Mouse (Mus musculus) CH12.LX (cell line): ENCODE data around the gene Mef2a. TPM values are rescaled to one million over a fixed set of nuclear protein-coding genes. Genes with fewer than 3 reads are reported as not detected.

Experiments used
- DNase-seq: peaks from one replicate; pipeline ENCODE4 v3.0.0-alpha.2; 2013; ENCODE audit errors: extremely low read depth
- H3K27ac ChIP-seq: 2 replicates; pipeline ENCODE4 v1.5.1; 2012; ENCODE audit warnings: low read depth, mild to moderate bottlenecking, control low read depth, moderate library complexity; ENCODE audit not compliant: insufficient read depth
- H3K27me3 ChIP-seq: replicated peaks from 2 replicates; pipeline ENCODE3; 2012; ENCODE audit warnings: inconsistent platforms
- H3K36me3 ChIP-seq, 2 experiments: replicated peaks in 1 of 2; 2 replicates each; pipeline versions ENCODE3 to v1.6.1; 2012; ENCODE audit warnings: inconsistent platforms in 1 of 2, low read length in 1 of 2, mild to moderate bottlenecking in 1 of 2, mixed read lengths in 1 of 2, moderate library complexity in 1 of 2; ENCODE audit not compliant: control insufficient read depth in 1 of 2, insufficient read depth in 1 of 2
- H3K4me1 ChIP-seq, 2 experiments: 2 replicates each; pipeline ENCODE4 v1.6.1; 2012; ENCODE audit warnings: inconsistent platforms in 1 of 2, moderate library complexity in 1 of 2; ENCODE audit not compliant: insufficient read depth in 2 of 2, control insufficient read depth in 1 of 2
- H3K4me2 ChIP-seq: 2 replicates; pipeline ENCODE4 v1.6.1; 2012; ENCODE audit warnings: low read depth, mild to moderate bottlenecking, control low read depth; ENCODE audit not compliant: poor library complexity, insufficient read depth, severe bottlenecking
- H3K4me3 ChIP-seq, 3 experiments: fragments of 150-350 bp in 1 of 3; sonication (generic) in 1 of 3; replicated peaks in 1 of 3; 2 replicates each; pipeline versions ENCODE3 to v1.5.1; 2011 to 2012; ENCODE audit warnings: low read depth in 2 of 3, low read length in 2 of 3, mild to moderate bottlenecking in 2 of 3, moderate library complexity in 2 of 3, control low read depth in 1 of 3, improper control_type of control experiment in 1 of 3, inconsistent platforms in 1 of 3, mixed read lengths in 1 of 3; ENCODE audit not compliant: poor library complexity in 1 of 3
- H3K79me2 ChIP-seq: replicated peaks from 2 replicates; pipeline ENCODE4 v1.6.1; 2012; ENCODE audit warnings: mild to moderate bottlenecking, moderate library complexity; ENCODE audit not compliant: control insufficient read depth, poor library complexity, insufficient read depth, severe bottlenecking; ENCODE audit errors: extremely low read depth
- H3K9ac ChIP-seq: 2 replicates; pipeline ENCODE4 v1.6.1; 2012; ENCODE audit warnings: low read depth, mild to moderate bottlenecking, control low read depth, moderate library complexity; ENCODE audit not compliant: insufficient read depth
- H3K9me3 ChIP-seq: replicated peaks from 2 replicates; pipeline ENCODE3; 2012; ENCODE audit warnings: low read length, inconsistent platforms, mixed read lengths
- BHLHE40 ChIP-seq: IDR thresholded peaks from 2 replicates; pipeline ENCODE4 v1.6.1; 2011; ENCODE audit warnings: mild to moderate bottlenecking, low read depth, low read length, improper control_type of control experiment
- CHD1 ChIP-seq: IDR thresholded peaks from 2 replicates; pipeline ENCODE4 v1.6.1; 2012; ENCODE audit warnings: low read depth, low read length, improper control_type of control experiment, inconsistent platforms
- CHD2 ChIP-seq: IDR thresholded peaks from 2 replicates; pipeline ENCODE4 v1.6.1; 2011; ENCODE audit warnings: low read length, improper control_type of control experiment
- CTCF ChIP-seq, 2 experiments: IDR thresholded peaks in 1 of 2; conservative IDR thresholded peaks in 1 of 2; 2 replicates each; pipeline ENCODE4 v1.5.1; 2011 to 2012; ENCODE audit warnings: low read depth in 2 of 2, low read length in 2 of 2, improper control_type of control experiment in 1 of 2, inconsistent platforms in 1 of 2, mild to moderate bottlenecking in 1 of 2, moderate library complexity in 1 of 2
- E2F4 ChIP-seq: IDR thresholded peaks from 2 replicates; pipeline ENCODE4 v1.6.1; 2011; ENCODE audit warnings: low read depth, low read length, improper control_type of control experiment; ENCODE audit not compliant: insufficient replicate concordance
- ELF1 ChIP-seq: IDR thresholded peaks from 2 replicates; pipeline ENCODE4 v1.6.1; 2014; ENCODE audit warnings: low read depth, mild to moderate bottlenecking, inconsistent platforms, low read length, improper control_type of control experiment
- ETS1 ChIP-seq: conservative IDR thresholded peaks from 2 replicates; pipeline ENCODE4 v1.6.1; 2012; ENCODE audit warnings: low read depth, mild to moderate bottlenecking, inconsistent platforms, low read length, improper control_type of control experiment, moderate library complexity
- HCFC1 ChIP-seq: IDR thresholded peaks from 2 replicates; pipeline ENCODE4 v1.6.1; 2012; ENCODE audit warnings: low read depth, mild to moderate bottlenecking, inconsistent platforms, low read length, improper control_type of control experiment
- JUN ChIP-seq: IDR thresholded peaks from 2 replicates; pipeline ENCODE4 v1.6.1; 2011; ENCODE audit warnings: low read depth, mild to moderate bottlenecking, low read length, improper control_type of control experiment, moderate library complexity; ENCODE audit not compliant: insufficient read depth
- JUND ChIP-seq: conservative IDR thresholded peaks from 2 replicates; pipeline ENCODE4 v1.6.1; 2011; ENCODE audit warnings: low read depth, low read length, improper control_type of control experiment
- KAT2A ChIP-seq: IDR thresholded peaks from 2 replicates; pipeline ENCODE4 v1.6.1; 2012; ENCODE audit warnings: low read length, improper control_type of control experiment, inconsistent platforms; ENCODE audit not compliant: insufficient replicate concordance
- MAFK ChIP-seq: IDR thresholded peaks from 2 replicates; pipeline ENCODE4 v1.6.1; 2011; ENCODE audit warnings: low read length, improper control_type of control experiment; ENCODE audit not compliant: insufficient replicate concordance
- MAX ChIP-seq: IDR thresholded peaks from 2 replicates; pipeline ENCODE4 v1.6.1; 2011; ENCODE audit warnings: low read length, improper control_type of control experiment
- MEF2A ChIP-seq: IDR thresholded peaks from 2 replicates; pipeline ENCODE4 v1.6.1; 2014; ENCODE audit warnings: low read depth, mild to moderate bottlenecking, inconsistent platforms, low read length, improper control_type of control experiment, borderline replicate concordance
- NRF1 ChIP-seq: IDR thresholded peaks from 2 replicates; pipeline ENCODE4 v1.6.1; 2014; ENCODE audit warnings: low read depth, mild to moderate bottlenecking, inconsistent platforms, low read length, improper control_type of control experiment, moderate library complexity
- POLR2A ChIP-seq: IDR thresholded peaks from 2 replicates; pipeline ENCODE4 v1.6.1; 2011; ENCODE audit warnings: low read depth, mild to moderate bottlenecking, improper control_type of control experiment, low read length
- POLR2AphosphoS2 ChIP-seq: IDR thresholded peaks from 2 replicates; pipeline ENCODE4 v1.6.1; 2011; ENCODE audit warnings: low read depth, low read length, improper control_type of control experiment
- RAD21 ChIP-seq: IDR thresholded peaks from 2 replicates; pipeline ENCODE4 v1.6.1; 2011; ENCODE audit warnings: low read depth, mild to moderate bottlenecking, low read length, improper control_type of control experiment, moderate library complexity
- RCOR1 ChIP-seq: conservative IDR thresholded peaks from 2 replicates; pipeline ENCODE4 v1.6.1; 2012; ENCODE audit warnings: low read depth, mild to moderate bottlenecking, inconsistent platforms, low read length, improper control_type of control experiment
- SIN3A ChIP-seq: IDR thresholded peaks from 2 replicates; pipeline ENCODE4 v1.6.1; 2012; ENCODE audit warnings: low read length, improper control_type of control experiment, inconsistent platforms
- SMC3 ChIP-seq: IDR thresholded peaks from 2 replicates; pipeline ENCODE4 v1.6.1; 2011; ENCODE audit warnings: low read depth, low read length, improper control_type of control experiment
- TBP ChIP-seq: conservative IDR thresholded peaks from 2 replicates; pipeline ENCODE4 v1.6.1; 2011; ENCODE audit warnings: low read depth, low read length, improper control_type of control experiment
- TCF12 ChIP-seq: IDR thresholded peaks from 2 replicates; pipeline ENCODE4 v1.6.1; 2014; ENCODE audit warnings: low read depth, mild to moderate bottlenecking, inconsistent platforms, low read length, improper control_type of control experiment
- UBTF ChIP-seq: IDR thresholded peaks from 2 replicates; pipeline ENCODE4 v1.6.1; 2012; ENCODE audit warnings: low read depth, mild to moderate bottlenecking, inconsistent platforms, low read length, improper control_type of control experiment, moderate library complexity
- USF1 ChIP-seq: IDR thresholded peaks from 2 replicates; pipeline ENCODE4 v1.6.1; 2014; ENCODE audit warnings: low read depth, mild to moderate bottlenecking, inconsistent platforms, low read length, improper control_type of control experiment
- ZMIZ1 ChIP-seq: IDR thresholded peaks from 2 replicates; pipeline ENCODE4 v1.6.1; 2012; ENCODE audit warnings: low read depth, mild to moderate bottlenecking, inconsistent platforms, low read length, improper control_type of control experiment
- dilution Hi-C: fragments of 300-500 bp; cut with MboI; formaldehyde crosslinking; loops from 2 replicates; pipeline ENCODE4 v1.14.3; 2020; ENCODE audit warnings: low sequenced_read_pairs; ENCODE audit not compliant: extremely low pct_unique_long_range_greater_than_20kb, extremely low pct_ligation_motif_present
- in situ Hi-C: fragments of 300-500 bp; cut with MboI; formaldehyde crosslinking; loops from 3 replicates; pipeline ENCODE4 v1.14.3; 2019; ENCODE audit warnings: low sequenced_read_pairs, low pct_ligation_motif_present, low pct_unique_long_range_greater_than_20kb, mixed read lengths
- polyA plus RNA-seq: library from polyadenylated mRNA; unstranded; fragments of >175 nt; gene quantifications from 2 replicates; pipeline ENCODE4 v1.2.1, GENCODE M21; 2012; ENCODE audit warnings: low read depth; ENCODE audit not compliant: insufficient read length
- total RNA-seq, 2 experiments: library from RNA; depleted of rRNA; stranded (reverse); fragments of 300-350 nt in 1 of 2; fragments of >200 nt in 1 of 2; gene quantifications; 2 replicates each; pipeline ENCODE4 v1.2.3; 2012 to 2014

The Mef2a gene
- total and polyA plus RNA-seq, 3 experiments, result 40.1 to 100 (median 42.2) TPM

GRCm38 (mm10) chr7:67360588-67360987 lies 12.1 kb downstream of the Mef2a start:
- dilution Hi-C loops, result no loop called here
- H3K4me3 ChIP-seq, result no peak overlapping the region
- no peaks in the 10 kb centered on the region for H3K27me3 ChIP-seq
- peaks cover 74% of the 10 kb centered on the region for H3K79me2 ChIP-seq
- H3K4me1 ChIP-seq, result peaks cover 5 to 83% of the 10 kb centered on the region in 2 experiments
- TF ChIP-seq CHD1, result 0 out of 2 replicates have a peak, but pooled peaks have one; percentile 46
- no peak for TF ChIP-seq USF1
- no peak for DNase-seq
- H3K4me2 ChIP-seq, result no peak overlapping the region
- in situ Hi-C loops, result loop anchor here (25.0 kb wide), 1 partner anchor 123 kb away; no protein-coding TSS in a partner anchor
- H3K36me3 ChIP-seq, result peaks cover 4 to 25% of the 10 kb centered on the region in 2 experiments
- peaks cover 4% of the 10 kb centered on the region for H3K9me3 ChIP-seq
- no peak overlapping the region for H3K9ac ChIP-seq
- H3K27ac ChIP-seq, result no peak overlapping the region

- no peak for DNase-seq
- in situ Hi-C loops (loop anchor here (25.0 kb wide), 1 partner anchor 123 kb away; no protein-coding TSS in a partner anchor), dilution Hi-C loops (no loop called here)
- Histone ChIP-seq H3K36me3 (peaks cover 5 to 27% of the 10 kb centered on the region in 2 experiments), H3K9me3 (peaks cover 4% of the 10 kb centered on the region), H3K27me3 (no peaks in the 10 kb centered on the region), H3K4me3 (no peak overlapping the region), H3K9ac (no peak overlapping the region), H3K27ac (no peak overlapping the region), H3K4me1 (peaks cover 5 to 77% of the 10 kb centered on the region in 2 experiments), H3K4me2 (peak overlapping the region; percentile 61; the same call in 1 of the 2 replicates), H3K79me2 (peaks cover 76% of the 10 kb centered on the region)
- no peak for TF ChIP-seq ELF1
Measured at GRCm38 (mm10) chr7:67359863-67360262, 12.8 kb downstream of the Mef2a start.

- H3K27me3 ChIP-seq, result no peaks in the 10 kb centered on the region
- H3K4me2 ChIP-seq, result 0 out of 2 replicates have a peak overlapping the region, but pooled peaks have one; percentile 32
- DNase-seq, result peak; percentile 36
- peaks cover 4 to 85% of the 10 kb centered on the region in 2 experiments for H3K4me1 ChIP-seq
- H3K27ac ChIP-seq, result peak overlapping the region; percentile 6; the same call in 1 of the 2 replicates
- in situ Hi-C loops (loop anchor here (25.0 kb wide), 1 partner anchor 119 kb away; no protein-coding TSS in a partner anchor), dilution Hi-C loops (no loop called here)
- peaks cover 5 to 22% of the 10 kb centered on the region in 2 experiments for H3K36me3 ChIP-seq
- H3K79me2 ChIP-seq, result peaks cover 68% of the 10 kb centered on the region
- H3K4me3 ChIP-seq, result no peak overlapping the region
- peaks cover 4% of the 10 kb centered on the region for H3K9me3 ChIP-seq
- H3K9ac ChIP-seq, result no peak overlapping the region
- TF ChIP-seq HCFC1 (no peak), JUND (no peak), SMC3 (peak; percentile 39), E2F4 (no peak), RCOR1 (no peak), POLR2AphosphoS2 (no peak), BHLHE40 (no peak), ETS1 (no peak), UBTF (no peak), ZMIZ1 (no peak), SIN3A (no peak), CTCF (conservative IDR thresholded peaks at IDR 0.05 in 1 of 2, IDR thresholded peaks at IDR 0.05 in 1 of 2; ENCODE audit: low read depth in 2 of 2, low read length in 2 of 2) (peak; percentile 37 to 43; a peak in 3 of 4 replicates), TBP (no peak), MEF2A (no peak), MAX (no peak), KAT2A (no peak), RAD21 (peak; percentile 7), POLR2A (no peak), CHD2 (no peak), NRF1 (no peak), TCF12 (no peak), JUN (no peak), MAFK (no peak)
Measured at GRCm38 (mm10) chr7:67355870-67356269, 16.8 kb downstream of the Mef2a start.
